Mouse (Mus musculus): ENCODE data around the gene Actn1.

Actn1 gene

DNA sequence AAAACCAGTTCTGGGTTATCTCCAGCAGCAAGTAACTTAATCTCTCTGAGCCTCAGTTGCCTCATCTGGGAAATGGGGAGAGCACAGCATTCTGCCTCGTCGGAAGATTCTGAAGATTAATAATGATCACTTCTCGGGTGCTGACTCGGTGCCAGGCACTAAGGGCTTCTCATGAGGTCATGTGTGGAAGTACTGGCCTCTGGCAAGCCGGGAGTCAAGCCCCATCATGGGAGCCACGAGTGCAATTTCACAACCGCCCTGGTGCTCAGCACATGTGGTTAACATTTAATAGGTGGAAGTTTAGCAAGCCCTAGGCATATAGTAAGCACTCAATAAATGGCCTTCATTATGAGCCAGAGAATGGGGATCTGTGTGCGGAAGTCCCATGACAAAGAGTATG, 125.0 kb downstream of the Actn1 start:
- DNase-seq (ENCODE audit: low spot score in 2 of 2), result no peak

DNA sequence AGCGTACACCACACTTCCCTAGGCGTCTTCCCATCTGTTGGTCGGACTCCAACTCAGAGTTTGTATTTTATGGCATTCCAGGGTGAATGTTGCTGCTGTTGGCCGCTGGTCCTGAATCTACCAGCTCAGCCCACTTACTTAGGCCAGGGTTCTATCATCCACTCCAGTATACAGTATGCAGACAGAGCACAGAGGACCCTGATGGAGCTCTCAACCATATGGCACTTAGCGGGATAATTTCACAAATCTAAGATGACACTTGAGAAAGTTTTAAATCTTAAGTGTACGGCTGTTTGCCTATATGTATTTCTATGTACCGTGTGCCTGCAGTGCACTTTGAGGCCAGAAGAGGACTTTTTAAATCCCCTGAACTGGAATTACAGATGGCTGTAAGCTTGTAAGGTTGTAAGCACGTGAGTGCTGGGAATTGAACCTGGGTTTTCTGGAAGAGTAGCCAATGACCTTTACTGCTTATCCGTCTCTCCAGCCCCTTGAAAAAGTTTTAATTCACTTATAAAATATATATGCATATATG, 127.1 kb downstream of the Actn1 start:
- no peak for DNase-seq (ENCODE audit: low spot score in 2 of 2)

DNA sequence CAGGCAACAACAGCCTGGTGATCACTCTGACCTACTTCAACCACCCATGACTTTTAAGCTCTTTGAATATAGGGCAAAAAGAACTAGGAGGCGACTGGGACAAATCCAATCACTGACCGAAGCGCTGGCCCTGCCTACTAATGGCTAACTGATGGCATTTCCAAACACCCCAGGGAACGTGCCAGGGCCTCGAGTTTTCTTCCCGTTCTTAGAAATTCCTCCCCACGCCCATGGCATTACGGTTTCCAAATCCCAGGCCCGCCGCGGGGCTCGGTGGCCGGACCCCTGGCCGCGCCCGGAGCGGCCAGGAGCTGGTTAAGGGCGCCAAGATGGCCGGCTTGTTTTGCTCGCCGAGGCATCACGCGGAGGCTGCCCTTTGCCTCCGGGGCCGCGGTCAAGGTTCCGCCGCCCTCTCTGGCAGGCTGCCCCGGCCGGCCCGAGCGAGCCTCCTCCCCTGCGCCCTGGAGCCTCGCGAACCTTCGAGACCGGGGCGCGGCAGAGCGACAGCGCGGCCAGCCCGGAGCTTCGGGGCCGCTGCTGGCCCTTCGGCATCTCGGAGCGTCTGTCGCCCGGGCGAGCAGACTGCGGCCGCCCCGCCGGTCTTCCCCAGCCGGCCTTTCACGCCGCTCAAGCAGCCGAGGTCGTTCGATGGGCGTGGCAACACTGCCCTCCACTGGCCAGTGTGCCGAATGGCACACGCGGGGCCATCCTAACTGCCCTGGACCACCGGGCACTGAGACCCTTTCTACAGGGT, 127.7 kb downstream of the Actn1 start:
- peak; percentile 87 to 88 for DNase-seq (ENCODE audit: low spot score in 2 of 2)

DNA sequence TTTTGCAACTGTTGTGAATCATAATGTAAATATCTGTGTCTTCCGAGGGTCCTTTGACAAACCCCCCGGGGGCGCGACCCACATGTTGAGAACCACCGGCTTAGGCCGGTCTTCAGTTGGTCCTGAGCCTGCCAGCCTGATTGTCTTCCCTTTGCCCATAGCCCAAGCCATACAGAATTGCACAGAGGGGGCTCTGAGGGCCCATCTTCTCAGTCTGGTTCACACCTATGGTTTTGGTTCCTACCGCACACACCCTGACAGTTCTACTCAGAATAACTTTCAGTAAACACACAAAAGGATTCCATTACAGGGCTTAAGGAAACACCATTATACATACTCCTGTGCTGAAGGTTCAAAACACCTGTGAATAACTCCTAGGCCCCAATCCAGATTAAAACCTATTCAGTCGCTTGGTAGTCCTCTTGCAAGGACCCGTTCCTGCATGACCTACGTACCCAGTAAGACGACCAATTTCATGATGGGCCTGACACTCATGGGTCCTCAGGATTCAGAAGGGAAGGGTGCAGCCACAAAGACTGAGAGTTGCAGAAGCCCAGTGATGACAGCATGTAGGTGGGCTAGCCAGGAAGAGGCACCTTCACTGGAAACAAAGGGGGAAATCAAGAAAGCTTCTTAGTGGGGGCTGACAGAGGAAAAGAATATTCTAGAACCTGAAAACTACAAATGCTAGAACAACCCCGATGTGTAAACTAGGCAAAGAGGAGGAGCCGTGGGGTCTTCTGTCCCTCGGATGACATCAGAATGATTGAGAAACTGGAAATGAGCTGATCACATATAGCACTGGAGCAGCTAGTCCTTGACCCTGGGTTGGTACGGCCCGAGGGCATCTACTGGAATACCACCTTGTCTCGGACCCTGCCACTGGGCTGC, 128.6 kb downstream of the Actn1 start:
- no peak for DNase-seq (ENCODE audit: low spot score in 2 of 2)

DNA sequence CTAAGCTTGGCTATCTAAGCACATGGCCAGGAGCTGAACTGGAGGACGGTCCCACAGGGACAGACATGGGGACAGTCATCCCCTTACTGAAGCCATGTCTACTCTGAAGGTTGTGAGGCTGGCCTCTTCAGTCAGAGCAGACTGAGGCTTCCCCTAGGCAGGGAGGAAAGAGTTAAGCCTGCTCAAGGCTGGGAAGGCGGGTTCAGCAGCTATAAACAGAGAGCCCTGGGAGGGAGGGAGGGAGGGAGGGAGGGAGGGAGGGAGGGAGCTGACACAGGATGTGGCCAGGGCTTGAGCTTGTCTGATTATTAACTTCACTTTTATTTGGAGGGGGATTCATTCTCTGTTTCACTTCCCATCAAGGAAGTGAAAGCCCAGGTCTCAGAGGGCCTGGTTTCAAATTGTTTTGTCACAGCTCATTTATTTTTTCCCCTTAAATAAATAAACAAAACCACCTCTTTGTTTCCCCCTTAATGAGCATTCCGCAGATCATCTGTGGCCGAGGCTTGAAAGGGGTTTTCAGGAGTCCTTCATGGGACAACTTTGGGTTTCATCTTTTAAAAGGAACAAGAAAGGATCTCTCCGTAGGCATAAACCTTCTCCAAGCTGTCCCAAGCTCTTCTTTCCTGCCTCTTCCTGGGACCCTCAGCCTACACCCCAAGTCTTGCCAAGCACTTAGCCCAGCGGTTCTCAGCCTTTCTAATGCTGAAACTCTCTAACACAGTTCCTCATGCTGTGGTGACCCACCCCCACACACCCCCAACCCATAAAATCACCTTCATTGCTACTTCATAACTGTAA, 129.4 kb downstream of the Actn1 start:
- DNase-seq (ENCODE audit: low spot score in 2 of 2), result no peak

DNA sequence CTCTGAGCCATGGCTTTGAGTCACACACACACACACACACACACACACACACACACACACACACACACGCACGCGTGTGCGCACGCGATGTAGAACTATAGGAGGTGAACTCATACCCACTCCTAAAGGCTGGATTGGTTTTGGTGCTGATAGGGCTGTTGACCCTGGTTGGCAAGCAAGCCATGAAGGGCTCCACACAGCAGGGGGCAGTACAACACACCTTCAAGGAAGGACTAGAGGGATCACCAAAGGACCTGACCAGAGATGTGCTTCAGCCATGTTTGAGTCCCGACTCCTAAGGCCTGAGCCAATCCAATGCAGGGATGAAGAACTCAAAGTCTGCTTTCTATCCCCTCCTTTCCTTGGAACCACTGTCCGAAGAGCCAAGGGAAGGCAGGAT, 130.6 kb downstream of the Actn1 start:
- no peak for DNase-seq (ENCODE audit: low spot score in 2 of 2)

DNA sequence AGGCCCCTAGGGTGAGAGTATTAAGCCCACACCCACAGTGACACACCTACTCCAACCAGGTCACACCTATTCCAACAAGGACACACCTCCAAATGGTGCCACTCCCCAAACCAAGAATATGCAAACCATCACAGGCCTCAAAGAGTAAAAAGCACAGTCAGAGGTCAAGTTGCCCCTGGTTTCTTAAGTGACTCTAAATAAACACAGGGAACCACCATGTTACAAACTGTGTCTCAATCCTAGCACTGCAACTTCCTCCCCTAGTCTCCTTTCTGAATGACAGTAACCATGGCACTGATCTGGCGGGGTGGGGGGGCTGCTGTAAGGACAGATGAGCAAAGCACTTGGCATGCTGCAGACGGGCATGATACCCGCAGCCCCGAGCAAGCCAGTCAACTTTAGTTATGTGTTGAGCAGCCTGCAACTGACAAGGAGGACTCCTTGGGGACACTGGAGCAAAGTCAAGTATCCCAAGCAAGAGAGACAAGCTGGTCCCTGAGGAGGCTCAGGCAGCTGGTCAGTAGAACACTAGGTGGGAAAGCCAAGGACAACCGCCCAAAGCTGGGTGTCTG, 132.9 kb downstream of the Actn1 start:
- no peak for DNase-seq (ENCODE audit: low spot score in 2 of 2)

DNA sequence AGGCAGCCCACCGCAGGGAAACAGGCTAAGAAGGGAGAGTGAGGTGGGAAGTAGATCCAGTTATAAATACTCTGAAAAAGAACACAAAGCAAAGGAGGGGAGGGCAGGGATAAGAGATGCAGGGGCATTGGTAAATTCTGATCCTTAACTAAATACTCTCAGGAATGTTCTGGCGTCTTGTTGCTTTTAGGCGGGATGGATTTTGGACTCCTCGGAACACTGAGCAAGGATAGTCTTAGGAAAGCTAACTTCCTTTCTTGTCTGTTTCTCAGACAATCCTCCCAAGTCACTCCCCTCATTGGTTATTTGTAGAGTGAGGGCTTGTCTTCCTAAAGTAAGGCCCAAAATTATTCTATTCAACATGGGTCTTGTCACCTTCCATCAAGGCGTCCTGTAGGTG, 134.9 kb downstream of the Actn1 start:
- no peak for DNase-seq (ENCODE audit: low spot score in 2 of 2)

DNA sequence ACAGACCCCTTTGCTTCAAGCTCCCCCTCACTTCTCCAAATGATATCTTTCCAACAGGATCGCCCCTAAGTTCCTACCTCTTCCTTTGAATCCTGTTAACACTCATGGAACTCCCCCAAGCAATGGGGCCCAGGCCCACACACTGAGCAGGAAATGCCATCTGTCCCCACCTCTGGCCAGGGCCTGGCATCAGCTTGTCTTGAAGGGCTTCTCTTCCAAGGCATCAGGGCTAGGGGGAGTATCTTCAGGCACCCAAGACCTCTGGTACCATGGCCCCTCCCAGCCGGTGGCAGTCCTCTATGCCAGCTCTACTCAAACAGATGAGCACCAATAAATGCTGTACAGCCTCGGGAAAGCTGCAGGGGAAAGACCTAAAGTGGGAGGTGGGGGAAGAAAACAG, 135.4 kb downstream of the Actn1 start:
- no peak for DNase-seq (ENCODE audit: low spot score in 2 of 2)

DNA sequence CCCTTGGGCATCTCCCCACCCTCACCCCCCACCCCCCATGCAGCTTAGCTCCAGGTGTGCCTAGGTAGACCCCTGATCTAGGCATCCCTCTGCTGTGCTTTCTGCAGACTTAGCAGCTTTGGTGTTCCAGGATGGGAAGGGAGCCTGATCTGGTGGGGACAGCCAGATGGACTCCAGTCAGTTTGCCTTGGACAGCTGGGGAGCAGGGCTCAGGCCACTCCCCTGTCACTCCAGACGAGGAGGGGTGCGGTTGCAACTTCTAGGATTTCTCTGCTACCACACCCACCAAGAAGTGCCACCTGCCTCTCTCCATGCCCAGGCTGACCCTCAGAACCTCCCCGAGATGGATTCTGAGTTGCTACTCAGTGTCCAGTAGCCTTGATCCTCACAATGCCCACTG, 136.0 kb downstream of the Actn1 start:
- no peak for DNase-seq (ENCODE audit: low spot score in 2 of 2)

DNA sequence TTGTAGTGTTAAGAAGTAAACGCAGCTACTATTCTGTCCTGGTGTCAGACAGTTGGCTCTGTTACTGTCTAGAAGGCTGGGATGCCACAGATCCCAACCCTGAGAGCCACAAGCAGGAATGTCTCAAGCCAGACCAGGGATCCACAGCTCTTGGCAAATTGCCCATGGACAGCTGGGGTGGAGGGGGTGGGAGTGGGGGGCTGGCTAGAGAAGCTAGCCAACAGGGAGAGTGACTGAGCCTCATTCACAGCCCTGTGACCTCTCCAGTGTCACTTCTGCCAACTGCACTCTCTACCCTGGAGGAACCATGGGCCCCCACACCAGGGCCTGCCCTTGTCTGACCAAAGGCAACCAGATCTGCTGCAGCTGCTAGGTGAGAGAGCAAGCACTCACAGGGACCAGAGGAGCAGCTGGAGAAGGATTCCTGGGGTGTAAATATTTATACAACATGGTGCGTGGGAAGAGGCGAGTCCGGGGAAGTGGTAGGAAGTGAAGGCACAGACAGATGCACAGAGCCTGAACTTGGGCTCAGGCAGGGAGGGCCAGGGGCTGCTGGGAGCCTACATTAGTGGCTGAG, 136.9 kb downstream of the Actn1 start:
- DNase-seq (ENCODE audit: low spot score in 2 of 2), result no peak

DNA sequence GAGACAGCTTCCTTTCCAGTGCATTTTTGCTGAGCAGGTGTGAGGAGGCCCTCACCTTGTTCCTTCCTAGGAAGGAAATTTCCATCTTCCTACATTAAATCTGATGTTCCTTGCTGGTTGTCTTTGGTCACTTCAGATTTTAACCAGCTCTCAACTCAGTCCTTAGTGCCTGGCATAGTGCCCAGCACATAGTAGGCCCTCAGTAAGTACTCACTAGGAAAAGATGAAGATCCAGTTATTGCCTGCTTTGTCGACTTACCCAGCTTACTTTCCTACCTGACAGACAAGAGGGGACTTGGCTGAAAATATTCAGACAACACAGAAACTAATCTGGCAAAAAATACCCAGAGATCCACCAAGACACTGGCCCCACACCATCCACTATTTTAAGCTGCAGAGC, 138.7 kb downstream of the Actn1 start:
- no peak for DNase-seq (ENCODE audit: low spot score in 2 of 2)

DNA sequence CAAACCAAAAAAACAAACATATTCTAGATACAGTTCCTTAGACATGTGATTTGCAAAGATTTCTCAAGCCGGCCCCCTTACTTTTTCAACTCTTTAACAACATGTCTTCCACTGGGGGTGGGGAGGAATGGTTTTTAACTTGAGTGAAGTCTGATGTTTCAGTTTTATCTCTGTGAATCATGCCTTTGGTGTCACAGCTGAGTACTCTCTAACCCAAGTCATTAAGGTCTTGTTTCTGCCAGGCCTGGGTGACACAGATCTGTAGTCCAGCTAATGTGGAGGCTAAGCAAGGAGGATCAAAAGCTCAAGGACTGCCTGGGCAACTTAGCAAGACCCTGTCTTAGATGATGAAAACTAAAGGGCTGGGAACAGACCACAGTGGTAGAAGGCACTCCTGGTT, 141.6 kb downstream of the Actn1 start:
- no peak for DNase-seq (ENCODE audit: low spot score in 2 of 2)

Data from urinary bladder, postnatal 36 days (tissue).